Mouse (Mus musculus) megakaryocyte-erythroid progenitor cell, adult 5-6 weeks (primary cell): ENCODE measurements around the gene Olfr370. TPM values are rescaled to one million over a fixed set of nuclear protein-coding genes. Genes with fewer than 3 reads are reported as not detected.

ENCODE experiments used
- total RNA-seq, 2 experiments: library from RNA; stranded (forward) in 1 of 2; stranded (reverse) in 1 of 2; fragments of 200-1000, 215-1000 nt in 1 of 2; fragments of >200 nt in 1 of 2; fragmentation: Nextera tagmentation in 1 of 2; gene quantifications; 2 replicates each; pipeline ENCODE4 v1.2.3; 2014 to 2017

Olfr370 gene
- total RNA-seq, 2 experiments from 2014 or later: not detected

Other genes with a start within 250 kb of the Olfr370 start
- not detected in 2 replicates for gene Ucp1, start 245.4 kb upstream of the Olfr370 start, total RNA-seq (2014; fragmentation: Nextera tagmentation)
- not detected in 2 replicates for gene Ucp1, start 245.4 kb upstream of the Olfr370 start, total RNA-seq (2017)
- gene Elmod2, start 203.3 kb upstream of the Olfr370 start, total RNA-seq (2014; fragmentation: Nextera tagmentation): 10.0 and 14.5 TPM in 2 replicates
- 16.7 and 29.9 TPM in 2 replicates for gene Elmod2, start 203.3 kb upstream of the Olfr370 start, total RNA-seq (2017)
- gene Mgat4d, start 187.3 kb upstream of the Olfr370 start, total RNA-seq (2014; fragmentation: Nextera tagmentation): not detected in 2 replicates
- not detected in 2 replicates for gene Mgat4d, start 187.3 kb upstream of the Olfr370 start, total RNA-seq (2017)
- 1.1 and 1.2 TPM in 2 replicates for gene Clgn, start 145.9 kb upstream of the Olfr370 start, total RNA-seq (2014; fragmentation: Nextera tagmentation)
- gene Clgn, start 145.9 kb upstream of the Olfr370 start, total RNA-seq (2017): 0.19 and 0.95 TPM in 2 replicates
- gene Scoc, start 77.4 kb upstream of the Olfr370 start, total RNA-seq (2014; fragmentation: Nextera tagmentation): 97.8 and 106 TPM in 2 replicates
- gene Scoc, start 77.4 kb upstream of the Olfr370 start, total RNA-seq (2017): 83.0 and 91.3 TPM in 2 replicates
- 199 and 204 TPM in 2 replicates for gene Ndufb7, start 30.9 kb downstream of the Olfr370 start, total RNA-seq (2014; fragmentation: Nextera tagmentation)
- 173 and 183 TPM in 2 replicates for gene Ndufb7, start 30.9 kb downstream of the Olfr370 start, total RNA-seq (2017)
- gene Tecr, start 72.2 kb downstream of the Olfr370 start, total RNA-seq (2014; fragmentation: Nextera tagmentation): 304 and 466 TPM in 2 replicates
- gene Tecr, start 72.2 kb downstream of the Olfr370 start, total RNA-seq (2017): 230 and 318 TPM in 2 replicates
- gene Dnajb1, start 72.4 kb downstream of the Olfr370 start, total RNA-seq (2014; fragmentation: Nextera tagmentation): 49.7 and 52.6 TPM in 2 replicates
- gene Dnajb1, start 72.4 kb downstream of the Olfr370 start, total RNA-seq (2017): 50.2 and 63.1 TPM in 2 replicates
- 15.6 and 31.4 TPM in 2 replicates for gene Gipc1, start 116.9 kb downstream of the Olfr370 start, total RNA-seq (2014; fragmentation: Nextera tagmentation)
- gene Gipc1, start 116.9 kb downstream of the Olfr370 start, total RNA-seq (2017): 6.5 and 6.9 TPM in 2 replicates
- not detected in 2 replicates for gene Ptger1, start 130.9 kb downstream of the Olfr370 start, total RNA-seq (2014; fragmentation: Nextera tagmentation)
- 0.65 and 1.1 TPM in 2 replicates for gene Ptger1, start 130.9 kb downstream of the Olfr370 start, total RNA-seq (2017)
- gene Pkn1, start 163.4 kb downstream of the Olfr370 start, total RNA-seq (2014; fragmentation: Nextera tagmentation): 36.3 and 83.2 TPM in 2 replicates
- 21.9 and 33.0 TPM in 2 replicates for gene Pkn1, start 163.4 kb downstream of the Olfr370 start, total RNA-seq (2017)
- 205 and 224 TPM in 2 replicates for gene Ddx39, start 179.4 kb downstream of the Olfr370 start, total RNA-seq (2014; fragmentation: Nextera tagmentation)
- 154 and 213 TPM in 2 replicates for gene Ddx39, start 179.4 kb downstream of the Olfr370 start, total RNA-seq (2017)
- gene Adgre5, start 205.5 kb downstream of the Olfr370 start, total RNA-seq (2014; fragmentation: Nextera tagmentation): 44.3 and 63.7 TPM in 2 replicates
- 46.9 and 64.8 TPM in 2 replicates for gene Adgre5, start 205.5 kb downstream of the Olfr370 start, total RNA-seq (2017)